Mouse (Mus musculus): ENCODE data around the gene Mrc2.
A peak's percentile ranks its signal among the peaks of the same experiment; 100 is the strongest.

Gene Mrc2

GRCm38 (mm10) chr11:105292124-105293071 lies at the start of gene Mrc2:
Mrc2 (plus strand) TSS chr11:105292643.
- no peak for DNase-seq (ENCODE audit: low spot score)

- DNase-seq (ENCODE audit: low spot score), result no peak
Measured at GRCm38 (mm10) chr11:105246369-105246768, 46.1 kb upstream of the Mrc2 start.

DNA sequence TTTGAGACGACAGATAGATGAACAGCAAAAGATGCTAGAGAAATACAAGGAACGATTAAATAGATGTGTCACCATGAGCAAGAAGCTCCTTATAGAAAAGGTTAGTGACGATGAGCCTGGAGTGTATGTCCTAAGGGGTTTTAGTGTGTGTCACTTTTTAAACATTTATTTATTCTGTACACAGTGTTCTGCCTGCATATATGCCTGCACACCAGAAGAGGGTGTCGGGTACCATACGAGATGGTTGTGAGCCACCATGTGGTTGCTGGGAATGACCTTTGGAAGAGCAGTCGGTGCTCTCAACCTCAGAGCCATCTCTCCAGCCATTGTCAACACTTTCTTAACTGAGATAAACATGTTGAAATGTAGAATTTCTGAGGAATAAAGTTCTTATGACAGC lies 45.7 kb upstream of the Mrc2 start:
- DNase-seq (ENCODE audit: low spot score), result no peak

- no peak for DNase-seq (ENCODE audit: low spot score)
Measured at GRCm38 (mm10) chr11:105247321-105247720, 45.1 kb upstream of the Mrc2 start.

DNA sequence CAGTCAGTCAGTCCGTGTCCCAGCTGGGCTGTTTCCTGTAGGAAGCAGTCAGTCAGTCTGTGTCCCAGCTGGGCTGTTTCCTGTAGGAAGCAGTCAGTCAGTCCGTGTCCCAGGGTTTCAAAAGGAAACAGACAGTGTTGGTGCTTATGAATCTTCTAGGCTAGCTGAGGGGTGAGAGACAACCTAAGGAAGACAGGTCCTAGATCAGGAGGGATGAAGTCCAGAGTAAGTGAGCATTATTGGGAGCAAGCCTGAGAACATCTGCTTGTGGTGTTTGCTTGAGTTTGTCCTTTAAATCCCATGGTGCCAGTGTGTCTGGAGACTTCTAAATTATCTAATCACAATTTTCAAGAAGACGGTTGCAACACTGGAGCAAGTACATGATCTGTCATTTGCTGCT lies 32.7 kb upstream of the Mrc2 start:
- DNase-seq (ENCODE audit: low spot score), result no peak

DNA sequence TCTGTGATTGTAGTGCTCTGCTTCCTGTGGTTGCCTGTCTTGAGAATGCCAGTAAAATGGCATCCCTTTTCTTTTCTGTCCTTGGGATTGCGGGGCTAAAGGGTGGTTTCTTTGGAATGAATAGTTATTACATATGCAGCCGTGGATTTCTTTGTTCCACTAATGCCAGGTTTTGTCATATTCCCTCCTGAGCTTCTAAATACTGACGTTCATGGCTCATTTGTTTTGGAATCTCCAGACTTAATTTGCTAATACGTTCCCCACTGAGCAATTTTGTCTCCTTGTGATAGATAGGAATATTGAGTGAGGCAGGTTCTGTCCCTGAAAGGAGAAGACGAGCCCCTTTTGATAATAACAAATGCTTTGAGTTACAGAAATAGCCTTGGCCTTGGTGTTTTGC lies 31.3 kb upstream of the Mrc2 start:
- DNase-seq (ENCODE audit: low spot score), result no peak

DNA sequence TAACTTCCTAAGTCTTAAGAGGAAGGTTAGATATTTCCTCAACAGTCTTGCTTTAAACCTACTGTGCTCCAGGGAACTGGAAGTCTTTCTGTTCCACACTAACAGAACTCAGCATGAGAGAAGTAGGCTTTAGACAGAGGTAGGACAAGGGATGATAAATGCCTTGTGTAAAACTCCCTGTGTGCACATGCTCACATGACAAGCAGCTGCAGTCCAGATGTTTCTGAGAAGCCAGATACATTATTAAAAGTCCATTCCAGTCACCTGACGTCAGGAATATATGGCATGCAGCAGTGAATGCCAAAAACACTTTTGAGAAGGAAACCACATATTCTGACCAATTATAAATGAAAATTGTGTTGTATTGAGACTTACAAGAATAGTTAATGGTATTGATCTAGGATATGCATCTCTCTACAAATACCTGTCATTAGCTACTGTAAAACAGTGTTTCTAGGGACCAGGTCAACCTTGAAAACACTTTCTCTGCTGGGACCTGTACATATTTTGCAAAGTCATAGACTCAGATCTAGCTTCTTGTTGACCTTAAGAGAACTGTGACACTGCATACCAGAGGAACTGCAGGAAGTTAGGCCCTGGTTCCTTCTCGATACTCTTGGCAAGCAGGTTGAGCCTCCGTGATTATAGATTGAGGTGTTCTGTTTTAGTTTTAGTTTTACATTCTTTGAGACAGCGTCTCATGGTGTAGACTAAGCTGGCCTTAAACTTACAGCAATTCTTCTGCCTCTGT lies 30.7 kb upstream of the Mrc2 start:
- no peak for DNase-seq (ENCODE audit: low spot score)

GRCm38 (mm10) chr11:105264506-105264905 lies 27.9 kb upstream of the Mrc2 start:
- no peak for DNase-seq (ENCODE audit: low spot score)

GRCm38 (mm10) chr11:105264988-105265387 lies 27.5 kb upstream of the Mrc2 start:
- DNase-seq (ENCODE audit: low spot score), result no peak

DNA sequence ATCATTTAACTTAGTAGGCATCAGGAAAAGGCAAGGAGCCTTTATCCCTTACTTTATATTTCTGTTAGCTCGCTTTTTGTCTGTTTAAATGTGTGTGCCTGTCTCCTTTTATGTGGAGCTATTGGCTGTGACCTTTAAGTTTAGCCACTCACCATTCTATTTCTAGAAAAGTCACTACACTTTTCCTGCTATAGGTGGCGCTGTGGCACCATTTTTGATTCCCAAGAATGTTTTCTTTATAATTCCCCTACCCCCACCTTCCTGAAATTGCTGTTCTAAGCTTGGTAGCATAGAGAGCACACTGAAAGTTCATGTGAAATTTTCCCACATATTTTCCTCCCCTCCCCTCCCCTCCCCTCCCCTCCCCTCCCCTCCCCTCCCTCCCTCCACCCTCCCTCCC lies 22.3 kb upstream of the Mrc2 start:
- DNase-seq (ENCODE audit: low spot score), result peak; percentile 17

DNA sequence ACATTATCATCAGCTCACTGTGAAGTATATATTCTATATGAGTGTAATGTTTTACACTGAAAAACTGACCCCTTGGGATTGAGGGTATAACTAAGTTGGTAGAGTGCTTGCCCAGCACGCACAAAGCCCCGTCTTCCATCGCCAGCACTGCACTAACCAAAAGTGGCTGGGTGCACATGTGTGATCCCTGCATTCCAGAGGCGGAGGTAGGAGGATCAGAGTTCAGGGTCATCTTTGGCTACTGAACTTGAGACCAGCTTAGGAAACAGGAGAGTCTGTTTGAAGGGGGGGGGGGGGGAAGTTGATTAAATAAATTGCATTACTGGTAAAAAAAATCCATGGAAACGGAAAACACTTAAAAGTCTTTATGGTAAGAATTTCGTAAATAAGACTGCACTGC lies 12.0 kb upstream of the Mrc2 start:
- no peak for DNase-seq (ENCODE audit: low spot score)

DNA sequence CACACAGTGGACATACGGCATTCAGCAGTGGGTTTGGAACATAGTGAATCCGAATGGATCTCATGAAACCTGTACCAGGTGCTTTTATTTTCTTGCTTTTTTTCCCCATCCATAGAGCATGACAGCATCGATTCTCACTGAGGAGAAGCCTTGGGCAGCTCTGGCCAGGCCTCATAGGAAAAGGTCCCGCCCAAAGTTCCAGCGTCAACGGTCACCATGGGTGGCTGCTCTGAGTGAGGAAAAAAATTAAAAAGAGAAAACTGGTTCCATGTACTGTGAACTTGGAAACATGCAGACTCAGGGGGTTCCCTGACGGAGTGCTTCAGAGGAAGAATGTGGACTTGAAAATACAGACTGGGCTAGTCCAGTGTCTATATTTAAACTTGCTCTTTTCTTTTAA lies 11.2 kb upstream of the Mrc2 start:
- DNase-seq (ENCODE audit: low spot score), result no peak

- no peak for DNase-seq (ENCODE audit: low spot score)
Measured at GRCm38 (mm10) chr11:105281763-105282459, 10.5 kb upstream of the Mrc2 start.

- no peak for DNase-seq (ENCODE audit: low spot score)
Measured at GRCm38 (mm10) chr11:105282460-105282859, 10.0 kb upstream of the Mrc2 start.

DNA sequence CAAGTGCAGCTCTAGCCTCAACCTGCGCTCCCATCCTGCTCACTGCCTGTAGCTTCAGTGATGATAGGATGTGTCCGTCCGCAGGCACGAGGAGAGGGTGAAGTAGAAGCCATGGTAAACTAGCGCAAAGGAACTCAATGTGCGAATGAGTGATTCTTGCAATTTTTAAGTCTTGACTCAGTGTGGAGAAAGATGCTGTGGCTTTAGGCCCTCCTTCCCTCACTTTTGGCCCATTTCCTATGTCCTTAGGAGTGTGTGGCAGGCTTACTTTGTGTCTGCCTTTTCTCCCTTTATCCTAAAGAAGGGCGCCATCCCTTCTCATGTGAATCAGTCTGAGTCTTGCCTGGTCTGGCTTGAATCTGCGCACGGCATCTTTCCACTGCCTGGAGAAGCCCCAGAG lies 9.4 kb upstream of the Mrc2 start:
- DNase-seq (ENCODE audit: low spot score), result no peak

DNA sequence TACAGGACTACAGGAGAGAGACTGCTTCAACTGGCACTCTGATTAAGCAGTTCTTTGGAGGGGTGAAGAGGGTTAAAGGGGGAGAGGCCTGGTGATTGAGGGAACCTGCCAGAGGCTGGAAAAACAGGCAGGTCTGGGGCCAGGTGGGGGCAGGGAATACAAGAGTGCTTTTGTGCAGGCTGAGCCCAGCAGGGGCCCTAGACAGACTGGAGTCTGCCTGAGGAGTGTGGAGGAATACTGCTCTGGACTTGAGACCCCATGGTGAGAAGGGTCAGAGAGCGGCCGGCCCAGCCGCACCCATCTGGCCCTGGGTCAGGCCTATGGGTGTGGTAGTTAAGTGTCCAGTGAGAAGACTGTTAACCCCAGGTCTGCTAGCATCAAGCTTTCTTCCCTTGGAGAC lies 6.7 kb upstream of the Mrc2 start:
- no peak for DNase-seq (ENCODE audit: low spot score)

DNA sequence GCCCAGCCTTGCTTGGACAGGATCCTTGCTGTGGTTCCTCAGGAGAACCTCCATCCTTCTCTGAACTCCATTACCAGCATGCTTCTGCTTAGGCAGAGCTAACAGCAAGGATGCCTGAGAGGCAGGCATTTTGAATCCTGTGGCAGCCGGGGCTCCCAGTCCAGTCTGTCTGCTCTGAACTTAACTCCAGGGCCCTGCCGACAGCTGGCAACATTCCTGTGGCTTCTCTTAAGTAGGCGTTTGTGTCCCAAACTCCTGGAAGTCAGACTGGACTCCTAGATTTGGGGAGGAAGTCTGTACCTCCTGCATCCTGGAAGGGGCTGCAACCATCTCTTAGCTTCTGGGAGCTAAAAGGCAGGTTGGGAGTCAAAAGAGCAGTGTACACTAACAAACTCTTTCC lies 3.0 kb upstream of the Mrc2 start:
- no peak for DNase-seq (ENCODE audit: low spot score)

- no peak for DNase-seq (ENCODE audit: low spot score)
Measured at GRCm38 (mm10) chr11:105291681-105292123, 741 bp upstream of the Mrc2 start.

DNA sequence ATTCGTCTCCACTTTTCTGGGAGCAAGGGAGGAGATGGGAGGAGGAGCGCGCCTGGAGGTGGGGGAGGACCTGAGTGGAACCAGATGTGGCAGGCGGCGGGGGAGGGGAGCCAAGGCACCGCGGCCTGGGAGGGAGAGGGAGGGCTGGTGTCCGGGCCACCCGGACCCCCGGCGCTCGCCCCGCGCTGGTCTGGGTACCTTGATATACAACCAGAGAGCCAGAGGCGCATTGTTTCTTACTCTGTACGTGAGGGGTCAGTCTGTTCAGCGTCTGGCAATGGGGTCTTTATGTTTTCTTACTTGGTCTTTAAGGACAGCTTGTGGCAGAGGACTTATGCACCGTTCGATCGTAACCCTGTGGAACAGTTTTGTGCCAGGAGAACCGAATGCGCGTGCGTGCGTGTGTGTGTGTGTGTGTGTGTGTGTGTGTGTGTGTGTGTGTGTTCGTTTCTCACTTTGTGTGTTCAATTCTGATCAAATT lies 698 bp downstream of the Mrc2 start:
- no peak for DNase-seq (ENCODE audit: low spot score)

DNA sequence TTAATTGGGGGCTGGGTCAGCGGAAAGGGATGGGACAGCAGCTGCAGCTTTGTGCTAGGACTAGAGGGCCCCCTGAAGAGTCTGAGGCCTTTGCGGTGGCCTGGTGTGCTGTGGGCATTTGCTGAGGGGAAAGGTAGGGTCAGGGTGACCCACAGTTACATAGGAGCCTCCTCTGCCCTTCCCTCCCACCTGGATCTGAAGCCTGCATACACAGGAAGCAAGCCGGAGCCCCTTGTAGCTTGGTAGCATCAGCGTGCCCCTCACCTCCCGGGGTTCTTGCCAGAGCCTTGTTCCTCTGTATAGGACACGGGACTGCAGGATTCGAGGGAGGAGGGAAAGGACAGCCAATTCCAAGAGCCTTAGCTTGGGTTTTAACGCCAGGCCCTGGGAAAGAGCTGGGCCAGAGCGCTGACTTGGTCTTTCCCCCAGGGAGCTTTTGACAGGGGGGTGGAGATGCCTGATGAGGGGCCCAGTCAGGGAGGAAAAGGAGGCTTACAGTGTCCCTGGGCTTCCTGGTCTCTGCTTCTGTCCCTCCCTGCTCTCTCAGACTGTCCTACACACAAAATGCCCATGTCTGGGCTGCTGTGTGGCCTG lies 1.6 kb downstream of the Mrc2 start:
- DNase-seq (ENCODE audit: low spot score), result no peak

DNA sequence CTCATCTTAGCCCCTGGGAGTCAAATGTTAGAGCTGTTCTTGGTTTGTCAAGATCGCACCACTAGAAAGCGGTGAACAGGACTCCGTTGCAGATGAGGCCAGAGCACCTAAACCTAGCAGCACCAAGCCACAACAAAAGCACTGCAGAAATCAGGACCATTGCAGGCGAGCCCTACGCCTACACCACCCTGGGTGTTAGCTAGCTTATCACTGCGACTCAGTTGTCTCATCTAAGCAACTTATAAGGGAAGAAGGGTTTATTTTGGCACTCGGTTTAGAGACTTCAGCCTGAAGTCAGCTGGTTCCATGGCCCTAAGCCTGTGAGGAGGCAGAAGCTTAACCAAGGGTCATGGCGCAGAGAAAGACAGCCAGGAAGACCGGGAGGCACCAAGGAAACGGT lies 3.6 kb downstream of the Mrc2 start:
- no peak for DNase-seq (ENCODE audit: low spot score)

GRCm38 (mm10) chr11:105310197-105310596 lies 17.8 kb downstream of the Mrc2 start:
- DNase-seq (ENCODE audit: low spot score), result no peak
